Mouse (Mus musculus) forebrain, embryonic 13.5 days (tissue): ENCODE data around the gene Trib2. TPM values are rescaled to one million over a fixed set of nuclear protein-coding genes. Genes with fewer than 3 reads are reported as not detected.

Experiments used
- ATAC-seq: fragments of 200-750 bp; cut with Nextera tagmentation; 2 replicates; pipeline ENCODE4 v1.8.0; 2017
- H3K27ac ChIP-seq: fragments of 300-500 bp; sonication (generic); 2 replicates; pipeline ENCODE4 v1.5.1; 2015; ENCODE audit warnings: inconsistent platforms, mild to moderate bottlenecking, moderate library complexity
- H3K27me3 ChIP-seq: fragments of 300-500 bp; sonication (generic); 2 replicates; pipeline ENCODE4 v1.6.1; 2015; ENCODE audit warnings: mild to moderate bottlenecking, inconsistent platforms
- H3K36me3 ChIP-seq: fragments of 300-500 bp; sonication (generic); 2 replicates; pipeline ENCODE4 v1.6.1; 2015; ENCODE audit warnings: mild to moderate bottlenecking, inconsistent platforms; ENCODE audit not compliant: poor library complexity, severe bottlenecking
- H3K4me1 ChIP-seq: fragments of 300-500 bp; sonication (generic); 2 replicates; pipeline ENCODE4 v1.6.1; 2015; ENCODE audit warnings: inconsistent platforms
- H3K4me2 ChIP-seq: fragments of 300-500 bp; sonication (generic); 2 replicates; pipeline ENCODE4 v1.6.1; 2015; ENCODE audit warnings: inconsistent platforms, mild to moderate bottlenecking, moderate library complexity
- H3K4me3 ChIP-seq: fragments of 300-500 bp; sonication (generic); 2 replicates; pipeline ENCODE4 v1.5.1; 2015; ENCODE audit warnings: mild to moderate bottlenecking, inconsistent platforms
- H3K9ac ChIP-seq: fragments of 300-500 bp; sonication (generic); 2 replicates; pipeline ENCODE4 v1.6.1; 2015; ENCODE audit warnings: mild to moderate bottlenecking, inconsistent platforms
- H3K9me3 ChIP-seq: fragments of 300-500 bp; sonication (generic); replicated peaks from 2 replicates; pipeline ENCODE4 v1.6.1; 2016; ENCODE audit warnings: inconsistent platforms
- WGBS: fragments of 180-500 bp; shearing (Covaris S2); methylation state at CpG from one replicate; pipeline ENCODE4 v1.1.7; 2015; 5-methylcytosine and 5-hydroxymethylcytosine counted together
- polyA plus RNA-seq: library from polyadenylated mRNA; unstranded; fragments of >200 nt; fragmentation: Nextera tagmentation; extraction: Ambion mirVana; gene quantifications from 2 replicates; pipeline ENCODE4 v1.2.1, GENCODE M21; 2015

Trib2 gene
- polyA plus RNA-seq, 1 experiment from 2014 or later: 76.6 TPM

DNA sequence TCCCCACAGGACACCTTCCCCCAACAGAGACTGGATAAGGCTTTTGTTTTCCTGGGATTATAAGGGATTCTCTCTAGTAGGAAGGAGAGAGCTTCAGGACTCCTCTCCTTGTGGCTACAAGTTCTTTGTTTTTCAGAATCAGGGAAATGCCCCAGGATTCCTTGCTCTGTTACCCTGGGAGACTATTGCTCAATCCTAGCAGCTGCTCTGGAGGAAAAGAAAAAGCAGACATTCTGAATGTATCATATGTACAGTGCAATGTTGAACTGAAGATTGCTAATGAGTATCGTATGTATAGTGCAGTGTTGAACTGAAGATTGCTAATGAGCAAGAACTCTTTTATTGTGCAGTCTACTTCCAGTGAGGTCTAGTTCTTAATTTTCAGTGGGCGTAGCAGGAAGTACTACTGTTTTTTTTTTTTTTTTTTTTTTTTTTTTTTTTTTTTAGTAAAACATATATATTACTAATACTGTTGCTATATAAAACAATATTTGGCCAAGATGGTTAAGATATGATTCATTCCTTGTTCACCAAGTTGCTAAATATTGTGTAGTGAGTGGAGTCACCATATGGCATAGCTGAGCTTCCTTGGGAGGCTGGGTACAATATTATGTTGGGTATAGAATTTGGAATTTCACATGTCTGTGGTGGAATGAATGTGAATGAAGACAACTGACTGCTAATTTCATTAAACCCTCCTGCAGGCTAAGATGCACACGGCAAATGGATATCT lies 15.4 kb upstream of the Trib2 start:
- no peak overlapping the region for H3K4me3 ChIP-seq
- H3K27me3 ChIP-seq: no peaks in the 10 kb centered on the region
- 85% methylated on average over 3 of the region's 3 CpGs for WGBS
- H3K27ac ChIP-seq: no peak overlapping the region
- no peak for ATAC-seq
- H3K36me3 ChIP-seq: no peaks in the 10 kb centered on the region
- no peaks in the 10 kb centered on the region for H3K9me3 ChIP-seq
- H3K4me1 ChIP-seq: no peaks in the 10 kb centered on the region
- no peak overlapping the region for H3K4me2 ChIP-seq
- H3K9ac ChIP-seq: no peak overlapping the region

DNA sequence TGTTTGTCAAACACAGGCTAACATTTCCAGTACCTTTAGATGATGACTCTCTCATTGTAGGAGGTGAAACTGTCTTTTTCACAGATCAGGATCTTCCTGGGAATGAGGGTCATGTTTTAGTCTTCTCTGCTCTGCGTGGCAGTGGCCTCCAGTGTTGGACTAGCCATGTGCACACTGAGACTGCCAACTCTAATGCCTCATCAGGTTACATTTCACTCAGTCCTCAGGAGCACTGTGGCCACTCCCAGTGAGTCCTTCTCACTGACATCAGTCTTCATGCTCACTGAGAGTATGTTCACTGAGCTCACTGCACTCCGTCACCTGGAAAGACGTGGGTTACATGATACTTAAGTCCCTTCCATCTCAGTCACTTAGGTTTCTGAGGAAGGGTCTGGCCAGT lies 14.0 kb upstream of the Trib2 start:
- Histone ChIP-seq H3K4me3 (no peak overlapping the region), H3K27ac (no peak overlapping the region), H3K9me3 (no peaks in the 10 kb centered on the region), H3K4me2 (no peak overlapping the region), H3K9ac (no peak overlapping the region), H3K36me3 (no peaks in the 10 kb centered on the region), H3K4me1 (no peaks in the 10 kb centered on the region), H3K27me3 (no peaks in the 10 kb centered on the region)
- ATAC-seq: no peak
- WGBS: 87% methylated on average over 3 of the region's 3 CpGs

DNA sequence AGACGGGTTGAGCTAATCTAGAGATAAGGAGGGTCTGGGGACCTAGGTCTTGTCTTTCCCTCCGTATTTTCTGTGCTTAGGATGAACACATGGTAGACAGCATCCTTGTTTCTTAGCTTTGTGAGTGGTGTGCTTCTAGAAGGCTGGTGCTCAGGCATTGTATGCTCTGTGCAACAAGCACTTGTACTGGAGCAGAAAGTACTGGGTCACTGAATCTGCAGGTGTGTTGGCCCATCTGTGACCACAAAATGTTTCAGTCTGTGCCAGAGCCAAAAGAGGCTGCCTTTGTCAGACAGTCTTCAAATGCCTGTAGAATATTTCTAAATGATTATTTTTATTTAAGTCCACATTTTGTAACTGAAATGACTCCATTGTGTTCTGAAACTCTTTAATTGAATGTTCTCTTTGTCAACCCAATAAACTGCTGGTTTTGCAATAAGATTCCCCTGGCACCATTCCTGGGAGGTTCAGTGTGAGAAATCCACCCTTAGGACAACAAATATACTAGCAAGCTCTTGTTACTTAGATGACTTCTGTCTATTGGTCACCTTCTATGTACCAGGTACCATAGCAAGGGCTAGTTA lies 12.2 kb upstream of the Trib2 start:
- ATAC-seq: no peak
- H3K27ac ChIP-seq: no peak overlapping the region
- no peaks in the 10 kb centered on the region for H3K36me3 ChIP-seq
- H3K4me3 ChIP-seq: no peak overlapping the region
- no peaks in the 10 kb centered on the region for H3K27me3 ChIP-seq
- H3K4me1 ChIP-seq: no peaks in the 10 kb centered on the region
- no peak overlapping the region for H3K9ac ChIP-seq
- WGBS: 88% methylated on average over 2 of the region's 2 CpGs
- no peaks in the 10 kb centered on the region for H3K9me3 ChIP-seq
- H3K4me2 ChIP-seq: no peak overlapping the region

DNA sequence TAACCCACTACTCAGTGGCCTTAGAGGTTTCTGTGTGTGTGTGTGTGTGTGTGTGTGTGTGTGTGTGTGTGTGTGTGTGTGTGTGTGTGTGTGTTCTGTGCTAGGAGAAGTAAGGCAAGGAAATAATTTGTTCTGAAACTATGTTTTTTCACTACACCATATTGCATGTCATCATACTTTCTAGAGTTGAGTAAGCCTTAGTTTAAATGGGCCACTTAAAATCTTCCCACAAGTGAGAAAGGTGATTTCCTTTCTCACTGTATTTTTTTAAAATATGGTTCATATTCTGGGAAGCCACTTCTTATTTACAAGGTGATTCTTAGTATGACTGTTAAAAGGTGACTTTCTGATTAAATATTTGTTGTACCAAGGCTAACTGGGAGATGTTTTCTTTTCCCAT lies 4.3 kb upstream of the Trib2 start:
- Histone ChIP-seq H3K4me1 (no peaks in the 10 kb centered on the region), H3K9ac (no peak overlapping the region), H3K4me2 (no peak overlapping the region), H3K27me3 (no peaks in the 10 kb centered on the region), H3K4me3 (no peak overlapping the region), H3K36me3 (no peaks in the 10 kb centered on the region), H3K27ac (no peak overlapping the region), H3K9me3 (no peaks in the 10 kb centered on the region)
- ATAC-seq: no peak

DNA sequence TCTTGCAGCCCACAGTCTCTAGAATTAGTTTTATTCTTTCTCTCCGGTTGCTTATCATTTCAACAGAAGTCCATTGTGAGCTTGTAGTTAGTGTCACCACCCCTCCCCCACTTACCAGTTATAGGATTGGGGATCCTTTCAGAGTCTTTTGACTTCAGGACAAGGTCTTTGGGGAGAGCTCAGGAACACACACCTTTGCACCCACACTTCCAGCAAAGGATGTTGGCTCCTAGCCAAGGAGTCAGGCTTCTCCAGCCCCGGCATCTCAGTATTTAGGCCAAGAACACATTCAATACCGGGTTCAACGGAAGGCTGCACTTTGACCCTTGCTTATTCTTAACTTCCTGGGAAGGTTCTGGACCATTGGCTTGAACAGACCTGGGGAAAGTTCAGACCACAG lies 643 bp upstream of the Trib2 start:
- H3K4me2 ChIP-seq: peak overlapping the region; percentile 72
- H3K36me3 ChIP-seq: no peaks in the 10 kb centered on the region
- peak overlapping the region; percentile 70 for H3K4me3 ChIP-seq
- H3K27ac ChIP-seq: peak overlapping the region; percentile 76
- H3K9ac ChIP-seq: peak overlapping the region; percentile 90; the same call in 1 of the 2 replicates
- H3K4me1 ChIP-seq: peaks cover 5% of the 10 kb centered on the region
- ATAC-seq: no peak
- H3K27me3 ChIP-seq: no peaks in the 10 kb centered on the region
- 25% methylated on average over 4 of the region's 4 CpGs for WGBS
- H3K9me3 ChIP-seq: no peaks in the 10 kb centered on the region

DNA sequence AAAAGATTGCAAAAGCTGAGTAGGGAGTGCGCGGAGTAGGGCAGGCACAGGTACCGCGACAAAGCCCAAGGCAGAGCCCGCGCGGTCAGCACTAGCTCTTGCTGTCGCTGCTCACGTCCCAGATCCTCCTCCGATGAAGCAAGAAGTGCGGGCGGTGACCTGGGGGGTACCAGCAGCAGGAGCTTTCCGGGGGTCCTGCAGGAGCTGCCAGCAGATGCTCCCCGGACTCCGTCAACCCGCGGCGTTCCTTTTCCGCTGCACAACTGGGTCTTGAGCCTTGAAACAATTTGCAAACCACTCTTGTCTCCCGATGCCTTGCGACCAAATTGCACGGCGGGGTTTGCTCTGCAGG lies 492 bp downstream of the Trib2 start:
- no peaks in the 10 kb centered on the region for H3K27me3 ChIP-seq
- H3K9ac ChIP-seq: peak overlapping the region; percentile 90
- 0% methylated on average over 23 of the region's 23 CpGs for WGBS
- H3K27ac ChIP-seq: peak overlapping the region; percentile 97
- H3K4me2 ChIP-seq: peak overlapping the region; percentile 72
- H3K4me3 ChIP-seq: peak overlapping the region; percentile 70
- H3K36me3 ChIP-seq: no peaks in the 10 kb centered on the region
- ATAC-seq: peak; percentile 25
- H3K4me1 ChIP-seq: peaks cover 16% of the 10 kb centered on the region
- no peaks in the 10 kb centered on the region for H3K9me3 ChIP-seq

DNA sequence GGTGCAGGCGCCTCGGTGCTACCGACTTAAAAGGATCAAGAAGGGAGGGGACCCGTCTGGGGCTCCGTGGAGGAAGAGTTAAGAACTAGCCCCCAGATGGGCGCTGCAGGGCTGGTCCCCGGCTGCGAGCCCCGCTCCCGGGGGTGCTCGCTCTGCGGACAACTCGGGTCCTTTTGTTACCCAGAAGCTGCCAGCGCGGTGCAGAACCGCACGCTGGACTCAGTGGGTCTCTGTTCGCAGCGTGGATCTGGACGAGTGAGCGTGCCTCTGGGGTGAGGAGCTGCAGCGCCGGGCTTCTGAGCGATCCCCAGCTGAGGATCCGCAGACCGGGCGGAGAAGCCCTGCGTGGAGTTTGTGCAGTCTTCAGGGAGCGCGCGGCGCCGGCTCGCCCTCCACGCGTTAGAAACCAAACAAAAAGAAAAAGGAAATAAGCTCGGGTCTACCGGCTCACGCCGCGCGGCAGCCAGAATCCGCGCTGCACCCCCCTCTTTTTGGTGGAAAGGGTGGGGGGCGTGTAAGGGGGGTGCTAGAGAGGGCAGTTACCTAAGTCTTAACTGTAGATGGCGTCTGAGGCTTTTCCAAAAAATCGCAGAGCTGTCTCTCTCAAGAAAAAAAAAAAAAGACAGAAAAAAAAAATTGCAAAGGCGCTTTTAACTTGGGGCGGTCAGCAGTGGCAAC lies 1.0 kb downstream of the Trib2 start:
- H3K4me3 ChIP-seq: peak overlapping the region; percentile 70
- peak; percentile 48 for ATAC-seq
- no peaks in the 10 kb centered on the region for H3K27me3 ChIP-seq
- peak overlapping the region; percentile 72 for H3K4me2 ChIP-seq
- no peaks in the 10 kb centered on the region for H3K9me3 ChIP-seq
- under 1% methylated on average over 49 of the region's 49 CpGs for WGBS
- H3K27ac ChIP-seq: peak overlapping the region; percentile 97
- H3K9ac ChIP-seq: peak overlapping the region; percentile 90
- no peaks in the 10 kb centered on the region for H3K36me3 ChIP-seq
- peaks cover 22% of the 10 kb centered on the region for H3K4me1 ChIP-seq

DNA sequence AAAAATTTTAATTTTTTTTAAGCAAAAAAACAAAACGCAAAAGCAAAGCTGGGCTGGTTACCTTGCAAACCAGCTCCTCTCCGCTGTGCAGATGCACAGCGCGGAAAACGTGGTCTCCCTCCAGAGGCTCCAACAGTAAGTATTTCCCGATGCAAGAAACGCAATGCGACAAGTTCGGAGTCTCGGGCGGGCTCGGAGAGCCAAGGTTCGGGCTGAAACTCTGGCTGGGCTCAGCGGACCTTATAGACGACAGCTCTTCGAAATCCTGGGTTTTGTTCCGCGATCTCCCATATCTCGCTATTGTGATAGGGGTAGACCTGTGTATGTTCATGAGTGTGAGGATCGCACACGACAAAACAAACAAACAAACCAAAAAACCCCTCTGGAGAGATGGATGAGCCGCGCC lies 1.5 kb downstream of the Trib2 start:
- under 1% methylated on average over 23 of the region's 23 CpGs for WGBS
- 0 out of 2 replicates have a peak, but pooled peaks have one; percentile 4 for ATAC-seq
- Histone ChIP-seq H3K9ac (peak overlapping the region; percentile 90), H3K27ac (peak overlapping the region; percentile 97), H3K4me2 (peak overlapping the region; percentile 72), H3K36me3 (no peaks in the 10 kb centered on the region), H3K9me3 (no peaks in the 10 kb centered on the region), H3K27me3 (no peaks in the 10 kb centered on the region), H3K4me1 (peaks cover 26% of the 10 kb centered on the region), H3K4me3 (peak overlapping the region; percentile 70)

DNA sequence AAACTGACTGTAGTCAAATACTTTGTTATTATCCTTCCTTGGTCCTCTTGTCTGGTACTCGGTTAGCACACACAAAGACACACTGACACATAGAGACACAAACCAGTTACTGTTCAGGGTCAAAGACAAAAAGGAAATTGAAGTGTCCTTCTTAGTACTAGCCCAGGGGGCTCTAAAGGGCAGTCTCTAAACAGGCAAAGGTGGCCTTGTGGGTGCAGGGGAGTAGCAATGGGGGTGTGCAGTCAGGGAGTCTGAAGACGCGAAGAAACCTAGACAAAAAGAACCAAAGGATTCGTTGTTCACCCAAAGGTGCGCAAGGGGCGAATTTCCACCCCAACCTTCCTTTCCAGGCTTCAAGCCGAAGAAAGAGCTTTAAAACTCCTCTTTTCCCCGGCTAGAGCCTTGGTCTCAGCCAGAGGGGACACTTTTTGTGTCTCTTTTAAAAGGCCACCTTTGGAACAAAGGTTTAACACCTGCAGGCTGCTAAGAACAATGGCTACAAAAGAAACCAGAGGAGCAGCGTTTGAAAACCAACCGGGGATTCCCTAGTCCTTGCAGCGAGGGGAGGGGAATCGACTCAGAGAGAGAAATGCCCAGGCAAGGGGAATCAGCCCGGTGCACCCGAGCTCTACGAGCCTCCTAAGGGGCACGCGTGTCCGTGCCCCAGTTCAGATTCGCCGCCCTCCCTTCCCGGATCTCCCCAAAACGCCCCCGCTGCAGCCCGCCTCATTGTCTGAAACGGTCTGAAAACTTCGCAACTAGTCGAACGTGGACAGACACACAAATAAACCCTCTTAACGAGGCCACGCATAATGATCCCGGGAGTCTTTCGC lies 2.3 kb downstream of the Trib2 start:
- peaks cover 3% of the 10 kb centered on the region; the same call in 1 of the 2 replicates for H3K36me3 ChIP-seq
- ATAC-seq: no peak
- no peaks in the 10 kb centered on the region for H3K27me3 ChIP-seq

DNA sequence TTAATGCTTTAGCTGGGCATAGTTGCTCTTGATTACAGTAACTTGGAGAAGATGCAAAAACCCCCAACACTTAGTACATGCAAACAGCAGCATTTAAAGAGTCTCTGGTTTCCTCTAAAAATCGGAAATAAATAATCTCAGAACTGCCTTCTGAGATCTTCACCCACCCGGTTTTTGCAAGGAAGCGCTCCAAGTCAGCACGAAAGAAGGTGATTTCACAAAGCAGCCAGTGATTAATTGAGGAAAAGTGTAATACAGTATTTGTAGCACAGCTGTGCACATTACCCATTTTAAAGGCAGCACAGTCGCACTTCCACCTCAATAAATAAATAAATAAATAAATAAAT lies 2.9 kb downstream of the Trib2 start:
- no peak for ATAC-seq
- peaks cover 33% of the 10 kb centered on the region for H3K4me1 ChIP-seq
- peak overlapping the region; percentile 70 for H3K4me3 ChIP-seq
- H3K9me3 ChIP-seq: no peaks in the 10 kb centered on the region
- no peaks in the 10 kb centered on the region for H3K27me3 ChIP-seq
- peak overlapping the region; percentile 97 for H3K27ac ChIP-seq
- H3K9ac ChIP-seq: peak overlapping the region; percentile 90
- peaks cover 10% of the 10 kb centered on the region for H3K36me3 ChIP-seq
- 6% methylated on average over 5 of the region's 5 CpGs for WGBS
- peak overlapping the region; percentile 72 for H3K4me2 ChIP-seq

More for the DNA sequence above, 2.3 kb downstream of the Trib2 start:
- Histone ChIP-seq H3K27ac (peak overlapping the region; percentile 97), H3K9me3 (no peaks in the 10 kb centered on the region), H3K4me1 (peaks cover 33% of the 10 kb centered on the region), H3K4me3 (peak overlapping the region; percentile 70), H3K9ac (peak overlapping the region; percentile 90), H3K4me2 (peak overlapping the region; percentile 72)
- under 1% methylated on average over 32 of the region's 32 CpGs for WGBS

DNA sequence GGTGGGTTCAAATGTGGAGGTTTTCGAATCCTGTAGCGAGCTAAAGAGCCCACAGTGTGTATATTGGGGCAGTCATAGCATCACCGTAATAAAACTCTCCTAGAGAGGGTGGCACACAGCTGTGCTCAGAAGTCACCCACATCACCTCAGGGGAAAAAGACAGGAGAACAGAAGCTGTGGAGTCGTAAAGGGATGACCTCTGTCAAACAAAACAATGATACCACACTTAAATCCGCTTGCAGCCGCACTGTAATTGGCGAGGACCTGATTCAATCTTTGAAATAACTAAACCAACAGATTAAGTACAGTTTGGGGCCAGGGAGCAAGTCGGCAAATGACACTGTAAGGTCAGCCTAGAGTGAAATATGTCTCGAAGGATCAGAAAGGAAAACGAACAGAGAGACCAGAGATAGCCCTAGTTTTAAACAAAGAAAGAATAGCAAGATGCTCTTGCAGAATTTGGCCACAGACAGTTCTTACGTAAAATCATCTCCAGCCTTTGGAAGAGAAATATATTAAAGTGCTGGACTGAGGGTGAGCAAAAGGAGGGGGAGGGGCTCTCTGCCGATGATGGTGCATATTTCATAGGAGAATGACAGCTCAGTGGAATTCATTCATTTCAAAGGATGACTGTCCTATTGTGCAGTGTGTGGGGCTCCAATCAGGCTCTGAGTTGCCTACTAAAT lies 3.4 kb downstream of the Trib2 start:
- Histone ChIP-seq H3K36me3 (peaks cover 15% of the 10 kb centered on the region), H3K9me3 (no peaks in the 10 kb centered on the region), H3K9ac (peak overlapping the region; percentile 90), H3K4me2 (peak overlapping the region; percentile 72), H3K27me3 (no peaks in the 10 kb centered on the region), H3K4me3 (peak overlapping the region; percentile 70), H3K27ac (peak overlapping the region; percentile 97), H3K4me1 (peaks cover 37% of the 10 kb centered on the region)
- ATAC-seq: peak; percentile 19
- WGBS: 13% methylated on average over 12 of the region's 12 CpGs
